8 mouse cellular contexts compared by ENCODE assay signal in the genomic region with DNA sequence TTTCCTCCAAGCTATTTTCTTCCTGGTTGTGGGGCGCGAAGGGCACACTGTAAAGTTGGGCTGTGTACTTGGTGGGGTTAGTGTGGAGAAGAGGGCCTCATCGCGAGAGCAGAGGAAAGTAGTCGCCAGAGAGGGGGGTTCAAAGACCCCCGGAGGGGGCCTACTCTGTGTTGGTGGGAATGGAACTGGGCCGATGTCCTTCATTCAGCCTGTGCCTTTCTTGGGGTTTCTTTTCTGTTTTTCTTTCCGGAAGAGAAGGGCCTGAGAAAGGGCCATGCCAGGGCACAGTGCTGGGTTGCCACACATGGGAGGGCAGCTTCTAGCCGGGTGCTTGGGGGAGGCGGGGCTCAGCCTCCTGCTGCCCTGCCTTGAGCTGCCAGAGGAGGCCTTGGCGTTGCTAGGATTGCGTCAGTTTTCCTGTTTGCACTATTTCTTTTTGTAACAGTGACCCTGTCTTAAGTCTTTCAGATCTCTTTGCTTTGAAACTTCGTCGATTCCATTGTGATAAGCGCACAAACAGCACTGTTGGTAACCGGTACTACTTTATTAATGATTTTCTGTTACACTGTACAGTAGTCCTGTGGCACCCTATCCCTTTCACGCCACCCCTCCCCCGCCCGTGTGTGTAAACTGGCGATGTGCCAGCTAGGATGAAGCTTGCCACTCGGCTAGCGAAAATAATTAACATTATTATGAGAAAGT. TPM values are rescaled to one million over a fixed set of nuclear protein-coding genes. Genes with fewer than 3 reads are reported as not detected.
DNase-seq lines count a peak whose midpoint lies in the region; ATAC-seq and TF ChIP-seq lines count a peak whose summit lies in the region.

No protein-coding gene starts in this region.

- peak; percentile 82 for ATAC-seq in forebrain, embryonic 13.5 days
- peak; percentile 43; the same call in 1 of the 2 replicates for ATAC-seq in lung, embryonic 16.5 days (ENCODE audit: low read depth)

- peak; percentile 22 to 49 for DNase-seq in CD8-positive naive resting alpha-beta T cell, adult 2 months (ENCODE audit: low read depth in 2 of 2, low spot score in 2 of 2)
- peak; percentile 46 to 55 for DNase-seq in heart, postnatal 36 days
- peak; percentile 31 to 40 for DNase-seq in layer of hippocampus, adult 8-10 months (ENCODE audit: low spot score in 2 of 2)
- peak; percentile 37 for DNase-seq in thymus, adult 2 months

- H3K4me1 ChIP-seq in brown adipose tissue, adult 24 weeks (ENCODE audit: control insufficient read depth, insufficient read depth, insufficient read length, low read length) = no peaks in the 10 kb centered on the region
- H3K4me1 ChIP-seq in forebrain, embryonic 13.5 days = peaks cover 15% of the 10 kb centered on the region; the same call in 1 of the 2 replicates
- peaks cover 7% of the 10 kb centered on the region; the same call in 1 of the 2 replicates for H3K4me1 ChIP-seq in lung, embryonic 16.5 days (replicated peaks; ENCODE audit: control insufficient read depth, insufficient read depth, low read length)
- peaks cover 4% of the 10 kb centered on the region; the same call in 1 of the 2 replicates for H3K4me1 ChIP-seq in olfactory bulb, adult 2 months (ENCODE audit: control insufficient read depth, insufficient read depth, low read length)
- H3K4me1 ChIP-seq in thymus, adult 2 months (replicated peaks; ENCODE audit: control insufficient read depth, insufficient read depth, low read length) = peaks cover 13% of the 10 kb centered on the region

- WGBS in forebrain, embryonic 13.5 days = 19% methylated on average over 22 of the region's 22 CpGs
- 12% methylated on average over 22 of the region's 22 CpGs for WGBS in lung, embryonic 16.5 days
- 21% methylated on average over 22 of the region's 22 CpGs for WGBS in olfactory bulb, adult 2 months
- under 1% methylated on average over 22 of the region's 22 CpGs for WGBS in thymus, adult 2 months

- peak overlapping the region; percentile 96 for H3K4me3 ChIP-seq in brown adipose tissue, adult 24 weeks (ENCODE audit: insufficient read depth, low read depth, low read length)
- H3K4me3 ChIP-seq in forebrain, embryonic 13.5 days = peak overlapping the region; percentile 58
- peak overlapping the region; percentile 65 for H3K4me3 ChIP-seq in lung, embryonic 16.5 days (ENCODE audit: low read length)
- H3K4me3 ChIP-seq in olfactory bulb, adult 2 months (ENCODE audit: insufficient read depth, low read depth, low read length) = peak overlapping the region; percentile 71
- peak overlapping the region; percentile 75 for H3K4me3 ChIP-seq in thymus, adult 2 months (ENCODE audit: control insufficient read depth, insufficient read depth, low read length)

- no peaks in the 10 kb centered on the region for H3K27me3 ChIP-seq in forebrain, embryonic 13.5 days
- no peaks in the 10 kb centered on the region for H3K27me3 ChIP-seq in lung, embryonic 16.5 days (ENCODE audit: control insufficient read depth, insufficient read depth, low read depth, low read length)
- no peaks in the 10 kb centered on the region for H3K27me3 ChIP-seq in thymus, adult 2 months (ENCODE audit: control insufficient read depth, insufficient read depth, low read length)

- no peak for TF ChIP-seq POLR2A in olfactory bulb, adult 2 months (IDR thresholded peaks at IDR 0.05; ENCODE audit: insufficient read depth, low read depth, low read length)
- TF ChIP-seq POLR2A in thymus, adult 2 months (IDR thresholded peaks at IDR 0.05; ENCODE audit: control insufficient read depth, extremely low read depth, insufficient read depth, low read length, poor library complexity) = no peak

- H3K27ac ChIP-seq in brown adipose tissue, adult 24 weeks (replicated peaks; ENCODE audit: low read depth, low read length) = peak overlapping the region; percentile 90
- peak overlapping the region; percentile 89 for H3K27ac ChIP-seq in forebrain, embryonic 13.5 days
- peak overlapping the region; percentile 93 for H3K27ac ChIP-seq in lung, embryonic 16.5 days (ENCODE audit: low read length)
- H3K27ac ChIP-seq in olfactory bulb, adult 2 months (ENCODE audit: insufficient read depth, low read depth, low read length) = peak overlapping the region; percentile 76
- H3K27ac ChIP-seq in thymus, adult 2 months (ENCODE audit: control insufficient read depth, insufficient read depth, low read length) = peak overlapping the region; percentile 6; the same call in 1 of the 2 replicates

- peak overlapping the region; percentile 60 for H3K4me2 ChIP-seq in forebrain, embryonic 13.5 days
- H3K4me2 ChIP-seq in lung, embryonic 16.5 days (ENCODE audit: low read depth, low read length) = peak overlapping the region; percentile 61

- TF ChIP-seq CTCF in olfactory bulb, adult 2 months (IDR thresholded peaks at IDR 0.05; ENCODE audit: insufficient read depth, low read depth, low read length) = no peak
- no peak for TF ChIP-seq CTCF in thymus, adult 2 months (IDR thresholded peaks at IDR 0.05; ENCODE audit: borderline replicate concordance, control insufficient read depth, extremely low read depth, insufficient read depth, low read length, poor library complexity)

- H3K36me3 ChIP-seq in forebrain, embryonic 13.5 days (ENCODE audit: poor library complexity, severe bottlenecking) = no peaks in the 10 kb centered on the region
- no peaks in the 10 kb centered on the region for H3K36me3 ChIP-seq in lung, embryonic 16.5 days (ENCODE audit: control insufficient read depth, insufficient read depth, low read length)
- H3K36me3 ChIP-seq in thymus, adult 2 months (ENCODE audit: control insufficient read depth, insufficient read depth, low read length) = no peaks in the 10 kb centered on the region

- intact Hi-C loops in heart, postnatal 36 days (cut with DNase I) = loop anchor here (5.0 to 10.0 kb wide), 5 partner anchors 38 to 948 kb away; a partner anchor contains a TSS

- no peaks in the 10 kb centered on the region for H3K9me3 ChIP-seq in forebrain, embryonic 13.5 days (replicated peaks)
- no peaks in the 10 kb centered on the region for H3K9me3 ChIP-seq in lung, embryonic 16.5 days (ENCODE audit: control insufficient read depth, low read length)

- peak overlapping the region; percentile 83 for H3K9ac ChIP-seq in forebrain, embryonic 13.5 days
- H3K9ac ChIP-seq in lung, embryonic 16.5 days (ENCODE audit: low read length) = peak overlapping the region; percentile 80

RNA-seq across cellular contexts. Expression of a gene that starts 4.2 kb away (rescaled TPM):
- polyA plus RNA-seq in brown adipose tissue, adult 24 weeks (2012; ENCODE audit: insufficient read depth, insufficient read length, missing spikeins) = 50.6 and 119 TPM in 2 replicates
- polyA plus RNA-seq in forebrain, embryonic 13.5 days (2015; fragmentation: Nextera tagmentation; extraction: Ambion mirVana) = 74.8 and 77.8 TPM in 2 replicates
- 100 to 1,000 TPM; 131 to 139 TPM for total RNA-seq in heart, postnatal 36 days (2021)
- total RNA-seq in layer of hippocampus, adult 8-10 months (2022) = 100 to 1,000 TPM in 1 of 4 experiments, 10 to 100 TPM in 3; 75.1 to 115 (median 95.2) TPM
- 119 and 125 TPM in 2 replicates for polyA plus RNA-seq in lung, embryonic 16.5 days (2015; fragmentation: Nextera tagmentation; extraction: Ambion mirVana)
- polyA plus RNA-seq in olfactory bulb, adult 2 months (2012; ENCODE audit: insufficient read depth, insufficient read length, low replicate concordance, missing spikeins) = not detected in 2 replicates
- 15.3 and 15.6 TPM in 2 replicates for polyA plus RNA-seq in thymus, adult 2 months (2012; rRNA removed)

Comparison
In these comparisons a context has a peak if more than half of its experiments do, and no peak if none do; other contexts are left out.
1. Peak in every context shown above with its lines: DNase-seq, ATAC-seq, H3K4me3 ChIP-seq and H3K27ac ChIP-seq.
2. H3K27ac ChIP-seq: peak in every context shown above with its lines; median percentile 93 in lung, embryonic 16.5 days; 90 in brown adipose tissue, adult 24 weeks; 89 in forebrain, embryonic 13.5 days; 76 in olfactory bulb, adult 2 months; 6 in thymus, adult 2 months.
3. RNA of a gene that starts 4.2 kb away (polyA plus RNA-seq): 119 to 125 TPM in lung, embryonic 16.5 days, 74.8 to 77.8 TPM in forebrain, embryonic 13.5 days, 50.6 to 119 TPM in brown adipose tissue, adult 24 weeks and 15.3 to 15.6 TPM in thymus, adult 2 months; not detected in olfactory bulb, adult 2 months; every median in the first group is over 10 times any median in the second.